Mouse (Mus musculus): ENCODE measurements at regions not wholly inside any gene's neighbourhood (a gene's known extent, or its start where the extent isn't known, plus 50 kb on each side); places are given as distances from the start of the nearest gene placed in this dataset.

DNA sequence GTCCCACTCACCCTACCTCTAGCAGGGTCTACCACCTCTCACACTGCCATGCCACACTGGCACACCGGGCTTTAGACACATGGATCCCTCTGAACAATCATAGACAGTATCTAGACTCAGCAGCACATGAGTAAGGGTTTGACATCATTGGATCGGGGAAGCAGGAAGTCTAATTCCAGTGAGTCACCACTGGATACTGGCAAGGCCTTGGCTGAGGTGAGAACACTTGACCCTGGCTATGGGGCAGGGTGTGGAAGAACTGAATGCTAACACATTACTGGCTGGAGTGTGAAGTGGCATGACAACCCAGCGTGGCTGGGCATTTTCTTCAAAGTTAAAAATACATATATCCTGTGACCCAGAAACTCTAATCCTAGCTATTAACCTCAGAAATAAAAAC lies 114.4 kb downstream of the H2afy start:
- DNase-seq (ENCODE audit: low spot score in 2 of 2), result no peak

DNA sequence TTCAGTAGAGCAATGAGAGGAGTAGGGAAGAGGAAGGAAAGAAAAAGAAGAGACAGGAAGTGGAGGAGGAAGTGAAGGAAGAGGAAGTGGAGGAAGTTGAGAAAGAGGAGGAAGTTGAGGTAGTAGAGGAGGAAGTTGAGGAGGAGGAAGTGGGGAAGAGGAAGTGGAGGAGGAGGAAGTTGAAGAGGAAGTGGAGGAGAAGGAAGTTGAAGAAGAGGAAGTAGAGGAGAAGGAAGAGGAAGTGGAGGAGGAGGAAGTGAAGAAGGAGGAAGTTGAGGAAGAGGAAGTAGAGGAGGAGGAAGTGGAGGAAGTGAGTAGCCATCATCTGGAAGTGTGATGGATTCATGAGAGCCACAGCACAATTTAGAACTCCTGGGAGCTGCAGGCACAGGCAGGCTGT lies 122.2 kb downstream of the H2afy start:
- no peak for DNase-seq (ENCODE audit: low spot score in 2 of 2)

GRCm38 (mm10) chr13:56010416-56010815 lies 125.7 kb downstream of the H2afy start:
- no peak for DNase-seq (ENCODE audit: low spot score in 2 of 2)

DNA sequence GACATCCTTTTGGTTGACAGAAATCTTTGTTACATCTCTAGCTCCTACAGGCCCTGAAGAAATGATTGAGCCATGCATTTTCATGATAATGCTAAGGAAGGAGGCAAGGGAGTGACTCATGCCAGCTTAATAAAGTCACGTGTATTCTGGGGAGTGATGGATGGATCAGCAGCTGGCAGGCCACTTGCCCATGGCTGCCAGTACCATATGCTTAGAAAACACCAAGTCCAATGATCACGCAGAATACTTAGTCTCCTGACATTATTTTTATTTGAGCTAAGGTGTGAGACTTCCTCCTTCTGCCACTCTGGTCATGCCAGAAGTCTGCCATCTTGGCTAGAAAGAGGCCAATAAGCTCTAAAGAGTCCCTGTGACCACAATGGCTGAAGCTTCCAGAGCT lies 129.3 kb downstream of the H2afy start:
- DNase-seq (ENCODE audit: low spot score in 2 of 2), result no peak

- no peak for DNase-seq (ENCODE audit: low spot score in 2 of 2)
These were observed 130.4 kb downstream of the H2afy start for GRCm38 (mm10) chr13:56005746-56006145.

DNA sequence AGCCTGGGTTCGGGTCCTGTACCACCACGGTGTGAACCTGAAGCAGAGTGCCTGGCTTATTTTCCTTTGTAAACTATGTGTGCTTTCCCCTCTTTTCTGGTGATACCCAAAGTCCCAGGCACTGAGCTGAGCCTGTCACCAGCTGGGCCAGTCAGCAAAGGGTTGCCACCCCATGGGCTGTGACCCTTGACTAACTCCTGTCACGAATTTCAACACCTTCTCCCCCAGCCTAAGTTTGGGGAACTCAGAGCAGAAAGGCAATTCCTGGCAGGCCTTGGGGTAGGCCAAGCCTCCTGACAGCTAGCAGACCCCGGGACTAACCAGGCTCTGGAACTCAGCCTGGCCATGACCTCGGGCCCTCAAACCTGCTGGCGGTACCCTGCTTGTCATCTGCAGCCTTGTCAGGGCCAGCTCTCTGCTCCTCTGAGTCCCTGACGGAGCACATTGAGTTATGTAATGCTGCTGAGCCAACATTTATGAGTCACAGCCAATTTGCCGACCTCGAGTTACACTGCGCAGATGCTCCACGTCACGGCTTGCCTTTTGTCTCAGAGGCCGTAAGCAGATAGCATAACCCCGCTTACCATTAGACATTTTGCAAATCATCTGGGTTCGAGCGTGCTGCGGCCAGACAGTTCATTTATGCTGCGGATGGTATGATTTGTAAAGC lies 132.3 kb downstream of the H2afy start:
- peak; percentile 49 to 62 for DNase-seq (ENCODE audit: low spot score in 2 of 2)

- no peak for DNase-seq (ENCODE audit: low spot score in 2 of 2)
These were observed 140.9 kb downstream of the H2afy start for GRCm38 (mm10) chr13:55995255-55995654.

DNA sequence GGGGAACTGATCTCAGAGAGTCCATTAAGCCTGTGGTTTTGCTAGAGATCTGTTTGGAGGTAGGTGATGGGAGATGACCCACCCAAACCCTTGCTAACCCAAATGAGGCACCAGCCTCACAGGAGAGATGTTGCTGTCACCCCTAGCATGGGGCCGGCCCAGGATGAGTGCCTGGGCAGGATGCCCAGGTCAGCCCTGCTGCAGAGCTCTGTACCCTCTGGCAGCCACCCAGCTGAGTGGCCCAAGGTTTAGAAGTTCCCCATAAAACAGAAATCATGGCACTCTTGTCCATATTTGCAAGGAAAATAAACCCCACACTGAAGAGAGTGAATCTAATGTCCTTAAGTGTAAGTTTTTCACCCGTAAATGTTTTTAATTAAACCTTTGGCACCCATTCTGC lies 141.7 kb downstream of the H2afy start:
- no peak for DNase-seq (ENCODE audit: low spot score in 2 of 2)

DNA sequence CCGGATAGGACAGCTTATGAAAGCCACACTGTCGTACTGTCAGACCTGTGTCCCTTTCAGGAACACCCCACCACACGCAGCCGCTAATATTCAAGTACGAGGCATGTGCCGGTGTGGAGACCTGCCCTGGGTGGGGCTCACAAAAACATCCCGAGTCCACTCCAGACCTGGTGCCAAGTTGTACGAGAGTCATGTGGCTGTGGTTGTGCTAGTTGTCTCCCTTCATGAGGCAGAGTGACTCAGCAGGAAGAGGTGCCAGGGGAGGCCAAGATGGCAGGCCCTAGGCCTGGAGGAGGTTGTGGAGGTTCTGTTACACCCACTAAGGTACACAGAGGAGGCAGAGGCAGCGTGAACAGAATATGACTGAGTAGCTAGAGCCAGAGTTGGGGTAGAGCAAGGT lies 143.5 kb downstream of the H2afy start:
- DNase-seq (ENCODE audit: low spot score in 2 of 2), result no peak

GRCm38 (mm10) chr13:55991216-55991615 lies 144.9 kb downstream of the H2afy start:
- no peak for DNase-seq (ENCODE audit: low spot score in 2 of 2)

GRCm38 (mm10) chr13:55990186-55990585 lies 146.0 kb downstream of the H2afy start:
- no peak for DNase-seq (ENCODE audit: low spot score in 2 of 2)

- DNase-seq (ENCODE audit: low spot score in 2 of 2), result no peak
These were observed 146.8 kb downstream of the H2afy start for GRCm38 (mm10) chr13:55989401-55989800.

- DNase-seq (ENCODE audit: low spot score in 2 of 2), result no peak
These were observed 149.4 kb upstream of the Pitx1 start for GRCm38 (mm10) chr13:55985396-55985795.

DNA sequence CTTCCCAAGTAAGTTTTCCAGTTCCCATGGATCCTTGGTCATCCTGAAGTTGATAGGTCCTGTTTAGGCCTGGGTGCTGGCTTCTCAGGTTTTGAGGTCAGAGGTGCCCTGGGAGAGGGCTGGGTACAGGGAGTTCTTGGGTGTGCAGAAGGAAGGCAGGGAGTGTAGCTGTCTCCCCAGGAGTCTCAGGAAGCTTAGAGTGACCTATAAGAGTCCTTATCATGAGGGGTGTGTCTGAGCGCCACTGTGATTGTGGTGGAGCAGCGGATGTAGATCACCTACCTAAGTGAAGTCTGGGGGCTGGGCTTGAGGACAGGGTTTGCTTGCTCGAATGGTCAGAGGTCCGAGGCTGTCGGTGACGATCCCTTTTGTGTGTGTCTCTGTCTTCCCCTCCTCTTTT lies 148.8 kb upstream of the Pitx1 start:
- no peak for DNase-seq (ENCODE audit: low spot score in 2 of 2)

- DNase-seq (ENCODE audit: low spot score in 2 of 2), result no peak
These were observed 147.9 kb upstream of the Pitx1 start for GRCm38 (mm10) chr13:55983851-55984250.

DNA sequence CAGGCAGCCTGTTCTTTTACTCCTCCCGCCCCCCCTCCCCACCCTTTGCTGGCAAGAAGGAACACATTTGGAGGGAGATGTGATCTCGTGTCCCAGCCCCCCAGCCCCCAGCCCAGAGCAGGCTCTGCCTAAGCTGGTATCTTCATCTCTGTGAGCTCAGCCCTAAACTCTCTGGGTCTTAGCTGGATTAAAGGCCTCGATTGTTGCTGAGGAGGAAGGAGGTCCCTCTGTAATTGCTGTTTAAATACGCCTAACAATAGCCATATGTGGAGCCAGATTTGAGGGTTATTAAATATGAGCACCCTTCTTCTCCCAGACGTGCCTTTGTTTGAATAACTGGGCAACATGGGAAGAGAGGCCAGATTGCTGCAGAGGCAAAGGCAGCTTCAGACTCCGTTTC lies 145.0 kb upstream of the Pitx1 start:
- DNase-seq (ENCODE audit: low spot score in 2 of 2), result no peak

GRCm38 (mm10) chr13:55977902-55978301 lies 141.9 kb upstream of the Pitx1 start:
- DNase-seq (ENCODE audit: low spot score in 2 of 2), result no peak

DNA sequence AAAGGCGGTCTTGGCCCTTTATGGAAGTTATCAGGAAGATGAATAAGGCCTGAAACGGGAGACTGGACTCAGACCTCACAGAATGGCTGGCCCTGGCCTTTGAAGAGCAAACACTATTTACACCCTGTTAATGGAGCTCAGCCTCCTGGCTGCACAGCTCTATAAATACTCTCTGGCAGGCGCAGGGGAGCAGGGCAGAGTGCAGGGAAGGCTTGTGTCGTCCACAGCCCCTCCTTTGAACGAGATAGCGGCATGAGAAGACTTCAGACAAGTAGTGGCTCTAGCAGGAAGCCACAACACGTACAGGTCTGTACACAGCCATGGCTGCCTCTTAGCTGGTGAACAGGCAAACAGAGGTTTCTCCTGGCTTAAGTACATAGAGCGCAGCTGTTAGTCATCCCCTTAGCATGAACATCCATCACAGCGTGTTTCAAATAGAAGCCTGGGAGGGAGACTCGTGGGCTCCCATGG lies 141.0 kb upstream of the Pitx1 start:
- DNase-seq (ENCODE audit: low spot score in 2 of 2), result peak in 1 of 2 experiments; percentile 31

DNA sequence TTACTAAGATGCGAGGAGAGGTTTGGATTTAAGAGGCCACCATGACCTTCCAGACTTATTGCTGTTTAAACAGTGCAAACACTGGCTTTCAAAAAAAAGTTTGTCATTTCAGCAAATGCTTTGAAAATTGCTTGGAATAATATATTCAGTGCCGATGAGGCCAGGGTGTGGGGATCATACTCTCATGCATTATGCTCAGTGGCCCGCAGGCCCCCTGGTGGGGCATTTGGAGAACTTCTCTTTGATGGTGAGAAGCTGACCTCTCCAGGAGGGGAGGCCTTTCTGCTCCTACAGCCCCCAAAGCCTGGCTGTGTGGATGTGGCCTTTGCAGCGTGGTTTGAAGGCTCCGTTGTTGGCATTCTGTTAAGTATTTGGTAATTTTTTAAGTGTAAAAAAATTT lies 138.1 kb upstream of the Pitx1 start:
- DNase-seq (ENCODE audit: low spot score in 2 of 2), result no peak

DNA sequence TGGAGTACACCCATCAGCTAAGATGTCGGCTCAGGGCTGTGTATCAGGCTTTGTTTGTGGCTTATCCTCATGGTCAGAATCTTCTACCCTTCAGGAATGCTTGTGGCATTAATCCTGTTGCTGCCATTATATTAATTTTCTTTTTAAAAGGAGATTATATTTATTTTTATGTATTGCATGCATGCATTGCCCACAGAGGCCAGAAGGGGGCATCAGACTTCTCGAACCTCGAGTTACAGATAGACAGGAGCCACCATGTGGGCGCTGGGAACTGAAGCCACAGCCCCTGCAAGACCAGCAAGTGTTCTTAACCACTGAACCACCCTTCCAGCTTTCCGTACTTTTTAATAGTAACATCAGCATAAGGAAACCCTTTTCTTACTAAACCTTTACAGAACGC lies 134.7 kb upstream of the Pitx1 start:
- no peak for DNase-seq (ENCODE audit: low spot score in 2 of 2)

DNA sequence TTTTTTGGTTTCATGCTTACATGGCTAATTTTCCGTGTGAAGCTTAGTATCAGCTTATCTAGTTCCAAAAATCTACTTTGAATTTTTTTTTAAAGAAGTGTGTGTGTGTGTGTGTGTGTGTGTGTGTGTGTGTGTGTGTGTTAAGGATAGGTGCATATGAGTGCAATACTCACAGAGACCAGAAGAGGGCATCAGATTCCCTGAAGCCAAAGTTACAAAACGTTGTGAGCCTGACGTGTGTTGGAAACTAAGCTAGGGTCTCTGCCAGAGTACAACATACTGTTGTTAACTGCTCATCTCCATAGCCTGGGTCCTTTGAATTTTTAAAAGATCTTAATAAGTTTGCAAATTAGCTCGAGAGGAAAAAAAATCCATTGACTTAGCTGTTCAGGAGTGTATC lies 133.5 kb upstream of the Pitx1 start:
- DNase-seq (ENCODE audit: low spot score in 2 of 2), result no peak

GRCm38 (mm10) chr13:55967151-55967550 lies 131.2 kb upstream of the Pitx1 start:
- peak; percentile 48 to 65 for DNase-seq (ENCODE audit: low spot score in 2 of 2)

- peak; percentile 15 to 37 for DNase-seq (ENCODE audit: low spot score in 2 of 2)
These were observed 127.1 kb upstream of the Pitx1 start for GRCm38 (mm10) chr13:55963005-55963620.

All from gastrocnemius, adult 8-10 months (tissue).